Mouse (Mus musculus) embryonic facial prominence, embryonic 13.5 days (tissue): Measurements from ENCODE around the gene Cntn4. TPM values are rescaled to one million over a fixed set of nuclear protein-coding genes. Genes with fewer than 3 reads are reported as not detected.
"Not testable (repeated sequence)": the region's sequence is repeated elsewhere in the genome, so short reads cannot be mapped to it uniquely, and the experiment has no call there.

Experiments used
- ATAC-seq: fragments of 200-750 bp; cut with Nextera tagmentation; 2 replicates; pipeline ENCODE4 v1.8.0; 2017; ENCODE audit warnings: low read depth; ENCODE audit not compliant: insufficient number of reproducible peaks, insufficient read depth, low FRiP score, low TSS enrichment
- H3K27ac ChIP-seq: fragments of 300-500 bp; sonication (generic); 2 replicates; pipeline ENCODE4 v1.5.1; 2015; ENCODE audit warnings: moderate library complexity, mild to moderate bottlenecking, inconsistent platforms
- H3K27me3 ChIP-seq: fragments of 300-500 bp; sonication (generic); 2 replicates; pipeline ENCODE4 v1.6.1; 2015; ENCODE audit warnings: mild to moderate bottlenecking, inconsistent platforms
- H3K36me3 ChIP-seq: fragments of 300-500 bp; sonication (generic); 2 replicates; pipeline ENCODE4 v1.6.1; 2015; ENCODE audit warnings: mild to moderate bottlenecking, inconsistent platforms
- H3K4me1 ChIP-seq: fragments of 300-500 bp; sonication (generic); 2 replicates; pipeline ENCODE4 v1.6.1; 2015; ENCODE audit warnings: inconsistent platforms
- H3K4me2 ChIP-seq: fragments of 300-500 bp; sonication (generic); 2 replicates; pipeline ENCODE4 v1.6.1; 2015; ENCODE audit warnings: moderate library complexity, mild to moderate bottlenecking, inconsistent platforms
- H3K4me3 ChIP-seq: fragments of 300-500 bp; sonication (generic); 2 replicates; pipeline ENCODE4 v1.5.1; 2015; ENCODE audit warnings: mild to moderate bottlenecking, inconsistent platforms
- H3K9ac ChIP-seq: fragments of 300-500 bp; sonication (generic); 2 replicates; pipeline ENCODE4 v1.6.1; 2015; ENCODE audit warnings: mild to moderate bottlenecking, inconsistent platforms
- H3K9me3 ChIP-seq: fragments of 300-500 bp; sonication (generic); 2 replicates; pipeline ENCODE4 v1.6.1; 2016; ENCODE audit warnings: inconsistent platforms
- WGBS: fragments of 180-500 bp; shearing (Covaris S2); methylation state at CpG from one replicate; pipeline ENCODE4 v1.1.7; 2015; ENCODE audit warnings: mixed read lengths; 5-methylcytosine and 5-hydroxymethylcytosine counted together
- polyA plus RNA-seq: library from polyadenylated mRNA; unstranded; fragments of >200 nt; fragmentation: Nextera tagmentation; extraction: Ambion mirVana; gene quantifications from 2 replicates; pipeline ENCODE4 v1.2.1, GENCODE M21; 2015

The Cntn4 gene
- polyA plus RNA-seq, 1 experiment from 2014 or later = 13.3 TPM

DNA sequence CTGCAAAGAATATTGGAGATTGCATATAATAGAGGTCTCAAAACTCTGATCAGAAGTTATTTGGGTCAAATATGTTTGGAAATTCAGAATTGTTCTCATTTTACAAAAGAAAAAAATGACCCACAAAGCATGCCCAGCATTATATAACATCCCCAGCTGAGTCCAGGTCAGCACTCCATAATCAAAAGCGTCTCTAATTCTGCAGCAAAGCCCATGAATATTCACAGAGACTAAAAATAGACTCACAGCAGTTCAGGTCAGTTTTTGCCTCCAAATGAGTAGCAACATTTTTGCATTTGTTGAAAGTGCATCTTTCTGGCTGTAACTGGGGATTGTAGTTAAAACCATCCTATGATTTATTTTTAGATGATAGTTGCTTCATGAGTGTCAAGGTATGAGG lies 657.6 kb downstream of the Cntn4 start:
- ATAC-seq = no peak
- 40% methylated on average over 1 of the region's 1 CpGs for WGBS
- Histone ChIP-seq H3K4me1 (no peaks in the 10 kb centered on the region), H3K9ac (no peak overlapping the region), H3K27me3 (no peaks in the 10 kb centered on the region), H3K4me2 (no peak overlapping the region), H3K27ac (no peak overlapping the region), H3K36me3 (no peaks in the 10 kb centered on the region), H3K4me3 (no peak overlapping the region), H3K9me3 (no peaks in the 10 kb centered on the region)

DNA sequence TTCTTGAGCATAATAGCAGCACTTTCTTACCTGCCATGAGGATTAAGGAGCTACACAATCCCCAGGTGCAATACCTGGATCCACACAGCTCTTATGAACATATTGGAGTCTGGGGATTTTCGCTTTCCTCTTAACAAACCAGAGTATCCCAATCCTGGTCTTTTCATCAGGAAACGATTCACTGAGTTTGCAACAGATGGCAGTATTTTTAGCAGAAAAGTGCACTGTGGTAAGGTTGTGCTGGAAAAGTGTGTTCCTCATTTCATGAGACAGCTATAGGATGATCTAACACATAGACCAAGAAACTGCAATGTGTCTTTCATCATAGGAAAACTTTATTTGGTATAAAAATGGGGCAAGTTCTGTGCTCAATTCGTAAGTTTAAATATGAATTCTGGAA lies 659.3 kb downstream of the Cntn4 start:
- Histone ChIP-seq H3K4me1 (no peaks in the 10 kb centered on the region), H3K9ac (no peak overlapping the region), H3K4me3 (no peak overlapping the region), H3K9me3 (no peaks in the 10 kb centered on the region), H3K27me3 (no peaks in the 10 kb centered on the region), H3K27ac (no peak overlapping the region), H3K4me2 (no peak overlapping the region), H3K36me3 (no peaks in the 10 kb centered on the region)
- 63% methylated on average over 3 of the region's 3 CpGs for WGBS
- no peak for ATAC-seq

DNA sequence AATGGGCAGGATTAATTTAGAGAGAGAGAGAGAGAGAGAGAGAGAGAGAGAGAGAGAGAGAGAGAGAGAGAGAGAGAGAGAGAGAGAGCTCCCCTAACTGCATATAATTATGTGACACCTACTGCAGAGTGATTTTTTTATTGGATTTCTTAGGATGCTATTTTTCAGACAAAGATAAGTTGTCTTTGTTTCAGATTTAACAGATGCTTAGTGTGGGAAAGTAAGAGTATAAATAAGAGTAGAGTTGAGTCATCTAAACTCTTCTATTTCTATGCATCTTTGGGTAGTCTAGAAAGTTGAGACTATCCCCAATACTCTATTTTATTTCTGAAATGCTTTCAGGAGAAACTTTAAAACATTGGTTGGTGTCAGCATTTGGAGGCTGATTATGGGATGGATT lies 660.4 kb downstream of the Cntn4 start:
- ATAC-seq = no peak
- Histone ChIP-seq H3K4me2 (no peak overlapping the region), H3K9ac (no peak overlapping the region), H3K27me3 (no peaks in the 10 kb centered on the region), H3K27ac (no peak overlapping the region), H3K36me3 (no peaks in the 10 kb centered on the region), H3K9me3 (no peaks in the 10 kb centered on the region), H3K4me3 (no peak overlapping the region), H3K4me1 (no peaks in the 10 kb centered on the region)

DNA sequence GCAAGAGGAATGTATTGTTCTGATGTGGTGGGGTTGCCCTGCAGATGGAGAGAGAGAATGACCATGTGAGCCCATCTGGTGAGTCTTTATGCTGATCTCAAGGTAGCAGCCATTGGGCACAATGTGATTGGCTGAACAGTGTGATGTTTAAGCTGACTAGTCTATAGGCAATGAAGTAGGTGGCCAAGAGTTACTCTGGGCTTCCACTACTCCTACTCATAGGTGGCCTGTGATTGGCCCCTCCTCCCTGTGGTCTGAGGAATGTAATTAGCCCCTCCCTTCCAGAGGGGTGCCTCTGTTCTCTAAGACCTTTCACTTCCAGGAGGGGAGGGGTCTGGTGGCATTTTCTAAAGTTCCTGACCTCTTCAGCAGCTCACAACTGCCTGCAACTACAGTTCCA lies 663.7 kb downstream of the Cntn4 start:
- Histone ChIP-seq H3K4me2 (no peak overlapping the region), H3K9me3 (no peaks in the 10 kb centered on the region), H3K27me3 (no peaks in the 10 kb centered on the region), H3K27ac (no peak overlapping the region), H3K4me1 (no peaks in the 10 kb centered on the region), H3K9ac (no peak overlapping the region), H3K36me3 (no peaks in the 10 kb centered on the region), H3K4me3 (no peak overlapping the region)
- ATAC-seq = no peak

DNA sequence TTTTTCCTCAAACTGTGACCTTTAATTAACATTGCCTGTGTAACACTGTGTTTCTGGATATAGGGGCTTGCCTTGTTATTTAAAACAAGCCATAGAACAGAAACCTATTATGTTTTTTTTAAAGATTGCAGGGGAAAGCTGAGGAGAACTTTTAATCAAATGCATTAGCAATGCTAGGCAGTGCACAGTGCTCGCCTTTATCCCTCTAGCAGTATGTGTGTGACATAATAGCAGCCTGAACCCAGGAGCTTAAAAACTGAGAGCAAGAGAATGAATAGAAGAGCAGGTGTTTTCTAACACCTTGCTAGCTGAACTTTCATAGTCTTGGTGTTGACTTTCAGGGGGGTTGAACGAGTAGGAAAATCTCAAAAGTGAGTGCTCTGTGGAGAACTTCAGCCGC lies 672.6 kb downstream of the Cntn4 start:
- Histone ChIP-seq H3K4me3 (no peak overlapping the region), H3K9me3 (no peaks in the 10 kb centered on the region), H3K4me2 (no peak overlapping the region), H3K4me1 (no peaks in the 10 kb centered on the region), H3K27ac (no peak overlapping the region), H3K36me3 (no peaks in the 10 kb centered on the region), H3K27me3 (no peaks in the 10 kb centered on the region), H3K9ac (no peak overlapping the region)
- WGBS = 53% methylated on average over 3 of the region's 3 CpGs
- ATAC-seq = no peak

DNA sequence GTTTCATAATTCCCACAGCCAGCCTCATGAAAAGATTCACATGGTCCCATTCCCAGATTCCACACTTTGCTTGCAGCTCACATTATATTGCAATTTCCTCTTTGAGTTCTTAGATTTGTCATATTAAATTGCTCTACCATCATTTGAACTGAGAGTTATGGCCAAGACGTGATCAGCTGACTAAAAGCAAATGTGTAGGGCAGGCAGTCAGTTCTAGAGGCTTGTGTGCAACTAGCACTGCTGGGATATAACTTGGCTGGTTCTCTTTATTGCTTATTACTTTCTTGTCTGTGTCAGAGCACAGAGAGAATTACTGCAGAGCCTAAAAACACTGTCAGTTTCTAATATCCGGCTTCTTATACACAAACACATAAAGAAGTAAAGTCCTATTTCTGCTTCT lies 673.9 kb downstream of the Cntn4 start:
- Histone ChIP-seq H3K36me3 (no peaks in the 10 kb centered on the region), H3K9ac (no peak overlapping the region), H3K9me3 (no peaks in the 10 kb centered on the region), H3K4me2 (no peak overlapping the region), H3K27ac (no peak overlapping the region), H3K4me1 (no peaks in the 10 kb centered on the region), H3K27me3 (no peaks in the 10 kb centered on the region), H3K4me3 (no peak overlapping the region)
- ATAC-seq = no peak
- 77% methylated on average over 2 of the region's 2 CpGs for WGBS

DNA sequence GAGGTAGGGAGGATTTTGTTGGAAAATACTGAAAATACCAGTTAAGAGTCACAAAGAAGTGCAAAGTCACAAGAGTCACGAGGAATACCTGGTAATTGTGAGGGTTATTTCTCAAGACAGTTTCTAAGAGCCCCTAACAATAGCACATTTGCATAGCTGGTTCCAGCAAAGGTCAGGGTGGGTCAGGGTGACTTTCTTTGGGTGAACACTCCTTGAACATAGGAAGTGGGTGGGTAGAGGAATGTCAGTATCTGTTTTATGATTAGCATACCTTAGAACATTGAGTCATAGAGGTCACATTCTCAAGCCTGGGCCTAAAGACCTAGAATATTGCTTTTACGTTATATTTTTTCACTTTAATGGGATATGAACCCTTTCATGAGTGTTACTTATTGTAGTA lies 681.3 kb downstream of the Cntn4 start:
- ATAC-seq, H3K9me3 ChIP-seq, H3K4me1 ChIP-seq, H3K4me3 ChIP-seq, H3K4me2 ChIP-seq, H3K36me3 ChIP-seq, H3K9ac ChIP-seq, H3K27ac ChIP-seq, H3K27me3 ChIP-seq: not testable (repeated sequence)
- 80% methylated on average over 2 of the region's 2 CpGs for WGBS

DNA sequence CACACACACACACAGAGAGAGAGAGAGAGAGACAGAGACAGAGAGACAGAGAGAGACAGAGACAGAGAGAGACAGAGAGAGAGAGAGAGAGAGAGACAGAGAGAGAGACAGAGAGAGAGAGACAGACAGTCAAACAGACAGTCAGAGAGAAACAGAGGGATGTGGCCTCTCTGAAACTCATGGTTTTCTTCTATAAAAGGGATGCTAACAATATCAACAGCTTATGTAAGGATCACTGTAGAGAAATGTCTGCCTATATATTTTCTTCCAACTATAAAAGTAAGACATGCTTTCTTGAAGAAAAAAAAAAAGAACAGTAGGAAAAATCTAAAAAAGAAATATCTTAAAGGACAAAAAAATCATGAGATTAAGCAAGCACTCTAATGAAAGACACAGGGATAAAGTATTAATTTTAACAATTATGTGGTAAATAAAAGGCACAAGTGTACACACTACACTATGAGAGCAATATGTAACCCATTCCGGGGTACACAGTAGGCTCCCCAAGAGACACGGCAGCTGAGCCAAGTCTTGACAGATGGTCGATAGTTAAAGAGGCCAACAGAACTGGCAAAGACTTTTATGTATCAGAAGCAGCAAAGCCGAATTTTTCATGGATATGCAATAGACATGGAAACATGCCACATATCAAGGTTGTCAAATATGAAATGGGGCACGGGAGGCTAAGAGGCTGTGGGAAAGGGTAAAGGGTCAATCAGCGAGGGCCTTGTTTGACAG lies 704.0 kb downstream of the Cntn4 start:
- Histone ChIP-seq H3K4me3 (no peak overlapping the region), H3K9ac (no peak overlapping the region), H3K27me3 (no peaks in the 10 kb centered on the region), H3K27ac (no peak overlapping the region), H3K4me1 (no peaks in the 10 kb centered on the region), H3K9me3 (no peaks in the 10 kb centered on the region), H3K36me3 (no peaks in the 10 kb centered on the region), H3K4me2 (no peak overlapping the region)
- 54% methylated on average over 6 of the region's 6 CpGs for WGBS
- ATAC-seq = no peak

DNA sequence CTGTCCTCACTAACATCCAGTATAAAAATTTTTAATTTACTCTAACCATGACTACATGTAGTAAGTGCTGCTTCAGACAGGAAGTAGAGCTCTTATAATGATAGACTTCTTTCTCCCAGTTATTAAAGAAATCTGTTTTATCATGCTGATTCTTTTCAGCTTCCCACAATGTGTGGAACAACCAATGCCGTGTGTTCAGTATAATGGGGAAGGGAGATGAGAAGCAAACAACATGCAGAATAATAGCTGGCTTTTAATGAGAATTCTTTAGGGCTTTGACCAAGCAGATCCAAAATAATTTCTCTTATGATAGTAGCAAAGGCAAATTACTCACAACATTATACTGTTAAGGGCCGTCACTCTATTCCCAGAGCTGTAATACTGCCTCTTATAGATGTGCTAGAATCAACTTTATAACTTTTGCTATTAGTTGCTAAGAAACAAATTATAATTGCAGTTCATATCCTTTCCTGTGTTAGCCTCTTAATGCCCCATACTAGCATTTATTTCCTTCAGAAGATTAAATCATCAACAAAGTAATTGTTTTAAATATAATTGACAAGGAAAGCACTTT lies 710.5 kb downstream of the Cntn4 start:
- Histone ChIP-seq H3K36me3 (no peaks in the 10 kb centered on the region), H3K4me1 (no peaks in the 10 kb centered on the region), H3K4me3 (no peak overlapping the region), H3K9ac (no peak overlapping the region), H3K27ac (no peak overlapping the region), H3K27me3 (no peaks in the 10 kb centered on the region), H3K9me3 (no peaks in the 10 kb centered on the region), H3K4me2 (no peak overlapping the region)
- 73% methylated on average over 2 of the region's 2 CpGs for WGBS
- no peak for ATAC-seq

DNA sequence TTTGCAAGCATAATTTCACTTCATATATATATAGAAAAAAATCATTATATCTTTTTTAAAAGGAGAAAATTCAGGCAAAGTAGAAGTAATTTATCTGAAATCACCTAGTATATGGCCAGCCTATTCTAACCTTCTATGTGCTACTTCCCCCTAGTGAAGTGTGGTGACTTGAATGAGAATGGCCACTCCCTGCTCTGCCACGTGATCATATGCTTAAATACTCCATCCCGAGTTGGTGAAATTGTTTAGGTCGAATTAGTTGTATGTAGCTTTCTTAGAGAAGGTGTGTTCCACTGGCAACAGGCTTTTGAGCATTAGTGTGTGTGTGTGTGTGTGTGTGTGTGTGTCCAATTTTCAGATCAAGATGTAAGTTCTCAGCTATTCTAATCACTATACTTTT lies 730.6 kb downstream of the Cntn4 start:
- H3K4me1 ChIP-seq = no peaks in the 10 kb centered on the region
- H3K27ac ChIP-seq = no peak overlapping the region
- H3K27me3 ChIP-seq = no peaks in the 10 kb centered on the region
- ATAC-seq = no peak
- no peak overlapping the region for H3K4me3 ChIP-seq
- no peaks in the 10 kb centered on the region for H3K36me3 ChIP-seq
- H3K9me3 ChIP-seq = no peaks in the 10 kb centered on the region
- no peak overlapping the region for H3K9ac ChIP-seq
- H3K4me2 ChIP-seq = no peak overlapping the region
- 75% methylated on average over 3 of the region's 3 CpGs for WGBS

DNA sequence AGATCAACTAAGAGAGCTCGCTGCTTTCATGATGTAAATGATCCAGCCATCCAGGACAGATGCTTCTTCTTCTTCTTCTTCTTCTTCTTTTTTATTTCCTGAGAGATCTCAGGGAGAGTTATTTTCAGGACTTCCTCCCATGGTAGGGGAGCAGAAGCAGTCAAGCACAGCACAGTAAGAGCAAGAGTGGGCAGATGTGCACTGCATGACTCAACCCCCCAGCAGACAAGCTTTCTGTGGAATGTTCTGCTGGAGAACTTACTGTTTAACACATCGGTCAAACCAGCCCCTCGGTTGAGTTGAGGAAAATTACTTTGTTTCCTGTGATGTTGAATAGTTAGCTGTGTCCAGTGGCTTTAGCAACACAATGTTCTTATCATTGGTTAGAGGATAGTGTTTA lies 731.2 kb downstream of the Cntn4 start:
- Histone ChIP-seq H3K27ac (no peak overlapping the region), H3K4me2 (no peak overlapping the region), H3K4me1 (no peaks in the 10 kb centered on the region), H3K4me3 (no peak overlapping the region), H3K27me3 (no peaks in the 10 kb centered on the region), H3K9ac (no peak overlapping the region), H3K9me3 (no peaks in the 10 kb centered on the region), H3K36me3 (no peaks in the 10 kb centered on the region)
- WGBS = 86% methylated on average over 3 of the region's 3 CpGs
- no peak for ATAC-seq

DNA sequence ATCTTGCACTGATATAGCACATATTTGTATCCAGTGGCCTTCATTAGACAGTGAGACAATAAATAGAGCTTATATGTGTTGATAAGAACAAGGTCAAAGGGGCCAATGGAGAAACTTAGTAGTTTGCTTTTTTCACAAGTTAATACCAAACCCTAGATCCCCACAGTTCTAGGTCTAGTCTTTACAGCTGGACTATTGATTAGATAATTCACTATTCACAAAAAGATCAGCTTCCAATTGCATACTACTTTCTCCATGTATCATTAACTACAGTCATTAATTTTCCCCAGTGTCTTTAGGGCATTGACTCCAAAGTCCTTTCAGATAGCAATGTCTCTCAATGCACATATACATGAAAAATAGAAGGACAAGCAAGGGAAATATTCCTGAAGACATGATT lies 745.5 kb downstream of the Cntn4 start:
- H3K9ac ChIP-seq = no peak overlapping the region
- no peak overlapping the region for H3K4me2 ChIP-seq
- H3K36me3 ChIP-seq = no peaks in the 10 kb centered on the region
- no peak overlapping the region for H3K27ac ChIP-seq
- no peaks in the 10 kb centered on the region for H3K27me3 ChIP-seq
- ATAC-seq = no peak
- no peak overlapping the region for H3K4me3 ChIP-seq
- peaks cover 4% of the 10 kb centered on the region; the same call in 1 of the 2 replicates for H3K4me1 ChIP-seq
- no peaks in the 10 kb centered on the region for H3K9me3 ChIP-seq
